Mouse (Mus musculus) G1E (cell line): Measurements from ENCODE around the gene Shank2.

Experiments
- CTCF ChIP-seq: IDR thresholded peaks from 2 replicates; pipeline ENCODE4 v1.5.1; 2012; ENCODE audit warnings: low read depth, low read length, inconsistent platforms, mixed read lengths
- GATA1 ChIP-seq: IDR thresholded peaks from 2 replicates; pipeline ENCODE4 v1.6.1; 2012; ENCODE audit warnings: borderline replicate concordance, low read length, inconsistent platforms, mixed read lengths
- POLR2AphosphoS5 ChIP-seq: IDR thresholded peaks from 2 replicates; pipeline ENCODE4 v1.6.1; 2012; ENCODE audit warnings: low read depth, low read length, inconsistent platforms; ENCODE audit not compliant: insufficient replicate concordance
- TAL1 ChIP-seq: conservative IDR thresholded peaks from 2 replicates; pipeline ENCODE4 v1.6.1; 2012; ENCODE audit warnings: low read depth, low read length, inconsistent platforms, mixed read lengths

- TF ChIP-seq GATA1 (no peak), CTCF (no peak), POLR2AphosphoS5 (no peak), TAL1 (no peak)
Observed at GRCm38 (mm10) chr7:144079861-144080260, 78.1 kb downstream of the Shank2 start.
